Mouse (Mus musculus): ENCODE data around the gene Hnrnpk.
"Not testable (repeated sequence)": the region's sequence is repeated elsewhere in the genome, so short reads cannot be mapped to it uniquely, and the experiment has no call there.

DNA sequence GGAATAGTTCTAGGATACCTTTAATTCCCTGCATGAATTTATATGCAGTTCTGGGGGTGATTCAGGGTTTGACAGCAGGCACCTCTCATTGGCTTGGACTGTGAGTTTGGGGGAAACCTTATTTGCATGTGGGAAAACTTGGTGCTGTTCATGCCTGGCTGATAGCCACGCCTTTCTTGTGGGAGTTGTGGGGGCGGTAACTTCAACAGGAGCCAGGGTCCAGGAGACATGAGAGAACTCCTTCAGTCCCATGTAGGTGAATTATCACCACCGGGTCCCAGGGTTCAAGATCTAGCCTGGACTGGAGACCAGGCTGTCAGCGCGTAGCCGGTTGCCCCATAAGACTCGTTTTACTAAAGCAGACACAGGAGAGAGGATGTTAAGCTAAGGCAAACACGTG is 38.0 kb downstream of the Hnrnpk start:
- not testable (repeated sequence) for TF ChIP-seq CTCF (IDR thresholded peaks at IDR 0.05; ENCODE audit: low read depth); EP300 (optimal IDR thresholded peaks at IDR 0.05)

Measured in stomach, postnatal 0 days (tissue).